Mouse (Mus musculus) right cerebral cortex, postnatal 25 days (tissue): ENCODE results near the gene Fgfr2.
"Not testable (repeated sequence)": the region's sequence is repeated elsewhere in the genome, so short reads cannot be mapped to it uniquely, and the experiment has no call there.

Source experiments
- DNase-seq: peaks from one replicate; pipeline ENCODE4 v3.0.0; 2022

Gene Fgfr2

GRCm38 (mm10) chr7:130153363-130153969, 2969.7 kb downstream of the Fgfr2 start:
- DNase-seq = no peak

- DNase-seq = no peak
Measured at GRCm38 (mm10) chr7:130148906-130149305, 2974.2 kb downstream of the Fgfr2 start.

- DNase-seq = no peak
Measured at GRCm38 (mm10) chr7:130147230-130147629, 2975.9 kb downstream of the Fgfr2 start.

- no peak for DNase-seq
Measured at GRCm38 (mm10) chr7:130145211-130145610, 2977.9 kb downstream of the Fgfr2 start.

GRCm38 (mm10) chr7:130143371-130143770, 2979.8 kb downstream of the Fgfr2 start:
- DNase-seq = no peak

GRCm38 (mm10) chr7:130141088-130141873, 2981.9 kb downstream of the Fgfr2 start:
- DNase-seq = no peak

- DNase-seq = no peak
Measured at GRCm38 (mm10) chr7:130134924-130135365, 2988.2 kb downstream of the Fgfr2 start.

GRCm38 (mm10) chr7:130134428-130134827, 2988.7 kb downstream of the Fgfr2 start:
- not testable (repeated sequence) for DNase-seq

GRCm38 (mm10) chr7:130130226-130130625, 2992.9 kb downstream of the Fgfr2 start:
- DNase-seq = no peak

GRCm38 (mm10) chr7:130129359-130129960, 2993.7 kb downstream of the Fgfr2 start:
- no peak for DNase-seq

GRCm38 (mm10) chr7:130121507-130121906, 3001.6 kb downstream of the Fgfr2 start:
- DNase-seq = no peak

GRCm38 (mm10) chr7:130119466-130119865, 3003.7 kb downstream of the Fgfr2 start:
- no peak for DNase-seq

GRCm38 (mm10) chr7:130118726-130119125, 3004.4 kb downstream of the Fgfr2 start:
- DNase-seq = no peak

- no peak for DNase-seq
Measured at GRCm38 (mm10) chr7:130117466-130118123, 3005.6 kb downstream of the Fgfr2 start.

GRCm38 (mm10) chr7:130114436-130114835, 3008.7 kb downstream of the Fgfr2 start:
- no peak for DNase-seq
